Mouse (Mus musculus): Measurements from ENCODE around the gene Galnt17.

DNA sequence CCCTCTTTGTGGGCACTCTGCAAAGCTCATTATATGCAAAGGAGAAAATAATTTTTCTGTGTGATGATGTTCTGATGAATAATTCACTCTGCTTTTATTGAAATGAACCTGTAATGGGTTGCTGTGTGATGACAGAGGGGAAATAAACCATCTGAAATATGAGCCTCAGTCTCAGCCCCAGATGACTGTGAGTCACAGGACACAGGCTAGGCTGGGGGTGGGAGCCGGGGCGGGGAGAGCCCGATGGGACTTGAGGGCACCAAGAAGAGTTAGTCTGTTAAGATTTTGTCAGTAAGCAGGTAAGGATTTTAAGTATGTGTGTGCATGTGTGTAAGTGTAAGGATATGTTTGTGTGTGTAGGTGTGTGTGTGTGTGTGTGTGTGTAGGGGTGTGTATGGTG is 406.6 kb downstream of the Galnt17 start:
- TF ChIP-seq CTCF (IDR thresholded peaks at IDR 0.05; ENCODE audit: low read depth): no peak
- TF ChIP-seq EP300 (optimal IDR thresholded peaks at IDR 0.05): no peak

Data from stomach, postnatal 0 days (tissue).